Mouse (Mus musculus) testis, postnatal 14 days (tissue): ENCODE measurements around the gene Gm17581.

Experiments used
- DNase-seq: peaks from one replicate; pipeline ENCODE4 v3.0.0; 2021; ENCODE audit warnings: low spot score

The Gm17581 gene

DNA sequence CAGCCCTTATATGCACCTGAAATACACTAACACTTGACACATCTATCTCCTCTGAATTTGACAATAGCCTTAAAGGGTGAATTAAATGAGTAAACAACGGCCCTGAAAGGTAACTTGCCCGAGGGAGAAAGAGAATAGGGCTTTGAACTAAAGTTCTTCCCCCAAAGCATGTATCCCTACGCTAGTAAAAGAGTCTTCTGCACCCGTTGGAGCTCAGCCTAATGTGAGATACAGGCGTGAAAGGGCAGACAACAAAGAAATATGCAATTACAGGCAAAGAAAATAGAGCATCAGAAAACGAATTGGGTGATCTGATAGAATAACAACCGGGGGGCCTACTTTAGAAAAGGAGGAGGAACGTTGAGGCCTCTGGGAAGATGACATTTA is 44.3 kb downstream of the Gm17581 start:
- DNase-seq, result no peak

GRCm38 (mm10) chr2:155689211-155689610 is 46.5 kb downstream of the Gm17581 start:
- no peak for DNase-seq

- DNase-seq, result no peak
These were observed 47.9 kb downstream of the Gm17581 start for GRCm38 (mm10) chr2:155687746-155688145.

DNA sequence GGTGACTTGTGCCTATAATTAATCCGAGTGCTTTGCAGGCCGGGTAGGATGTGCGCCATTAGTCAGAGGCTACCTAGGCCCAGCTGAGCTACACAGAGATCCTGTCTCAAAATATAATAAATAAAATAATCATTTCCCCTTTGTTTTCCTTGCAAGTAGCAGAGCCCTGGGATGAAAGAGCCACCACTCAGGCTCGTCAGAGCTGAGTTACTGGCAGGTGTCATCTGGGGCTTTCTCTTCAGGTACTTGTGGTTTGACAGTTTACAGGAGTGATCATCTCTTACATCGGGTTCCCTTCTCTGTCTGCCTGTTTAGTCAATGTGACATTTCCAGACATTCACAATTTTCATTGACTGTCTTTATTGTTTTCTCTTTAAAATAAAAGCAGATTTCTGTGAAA is 49.1 kb downstream of the Gm17581 start:
- no peak for DNase-seq
